Mouse (Mus musculus): ENCODE results near the gene Spop.

Spop gene

DNA sequence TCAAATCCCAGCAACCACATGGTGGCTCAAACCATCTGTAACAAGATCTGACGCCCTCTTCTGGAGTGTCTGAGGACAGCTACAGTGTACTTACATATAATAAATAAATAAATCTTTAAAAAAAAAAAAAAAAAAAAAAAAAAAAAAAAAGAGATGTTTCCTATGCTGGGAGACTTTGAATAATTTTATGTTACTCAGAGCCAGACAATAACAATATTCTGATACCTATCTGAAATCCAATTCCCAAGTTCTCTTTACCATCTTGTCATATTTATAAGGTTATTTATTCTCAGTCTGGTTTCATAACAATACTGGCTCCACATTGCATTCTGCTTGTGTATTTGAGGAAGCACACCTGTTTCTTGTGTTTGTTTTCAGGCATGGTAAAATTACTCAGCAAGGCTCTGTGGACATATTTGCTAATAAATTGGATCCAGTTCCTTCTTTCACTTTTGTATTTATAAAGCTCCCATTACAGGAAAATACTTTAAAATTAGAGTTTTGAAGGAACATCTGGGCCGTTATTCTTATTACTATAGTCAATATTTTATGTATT lies 7.1 kb downstream of the Spop start:
- DNase-seq, result no peak

DNA sequence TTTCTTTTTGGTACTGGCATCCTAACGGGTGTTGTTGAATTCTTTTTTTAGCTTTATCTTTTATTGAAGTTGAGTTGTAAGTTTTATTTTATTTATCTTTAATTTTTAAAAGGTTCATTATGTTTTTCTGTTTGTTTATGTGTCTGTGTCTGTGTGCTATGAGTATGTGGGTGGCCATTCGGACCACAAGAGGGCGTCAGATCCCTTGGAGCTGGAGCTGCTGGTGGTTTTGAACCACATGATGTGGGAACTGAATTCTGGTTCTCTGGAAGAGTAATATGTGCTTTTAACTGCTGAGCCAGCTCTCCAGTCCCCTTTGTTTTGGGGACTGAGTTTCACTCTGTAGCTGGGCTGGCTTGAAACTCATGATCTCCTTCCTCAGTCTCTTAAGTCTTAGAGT lies 9.6 kb downstream of the Spop start:
- DNase-seq, result no peak

DNA sequence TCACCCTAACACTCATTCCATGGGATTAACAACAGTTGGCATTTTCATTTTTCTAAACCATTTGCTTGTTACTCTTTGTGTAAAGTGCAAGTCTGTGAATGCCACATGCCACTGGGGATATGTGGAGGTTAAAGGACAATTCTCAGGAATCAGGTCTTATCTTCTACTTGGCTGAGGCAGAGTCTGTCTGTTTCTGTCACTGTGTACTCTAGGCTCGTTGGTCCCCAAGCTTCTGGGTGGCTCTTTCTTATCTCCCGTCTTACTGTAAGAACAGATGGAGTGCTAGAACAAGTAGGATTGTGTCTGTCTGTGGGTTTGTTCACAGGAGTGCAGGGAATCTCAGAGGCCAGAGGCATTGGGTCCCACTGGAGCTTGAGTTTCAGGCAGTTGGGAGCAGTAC lies 17.5 kb downstream of the Spop start:
- no peak for DNase-seq

DNA sequence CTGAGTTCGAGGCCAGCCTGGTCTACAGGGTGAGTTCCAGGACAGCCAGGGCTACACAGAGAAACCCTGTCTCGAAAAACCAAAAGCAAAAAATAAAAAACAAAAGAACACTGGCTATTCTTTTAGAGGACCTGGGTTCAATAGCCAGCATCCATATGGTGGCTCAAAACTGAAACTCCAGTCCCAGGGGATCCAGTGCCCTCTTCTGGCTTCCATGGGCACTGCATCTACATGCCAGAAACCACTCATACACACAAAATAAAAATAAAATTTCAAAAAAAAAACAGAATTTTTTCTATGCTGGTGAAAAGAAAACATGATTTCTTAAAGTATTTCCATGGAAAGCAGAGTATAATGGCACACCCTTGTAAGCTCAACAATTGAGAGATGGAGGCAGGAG lies 18.3 kb downstream of the Spop start:
- no peak for DNase-seq

DNA sequence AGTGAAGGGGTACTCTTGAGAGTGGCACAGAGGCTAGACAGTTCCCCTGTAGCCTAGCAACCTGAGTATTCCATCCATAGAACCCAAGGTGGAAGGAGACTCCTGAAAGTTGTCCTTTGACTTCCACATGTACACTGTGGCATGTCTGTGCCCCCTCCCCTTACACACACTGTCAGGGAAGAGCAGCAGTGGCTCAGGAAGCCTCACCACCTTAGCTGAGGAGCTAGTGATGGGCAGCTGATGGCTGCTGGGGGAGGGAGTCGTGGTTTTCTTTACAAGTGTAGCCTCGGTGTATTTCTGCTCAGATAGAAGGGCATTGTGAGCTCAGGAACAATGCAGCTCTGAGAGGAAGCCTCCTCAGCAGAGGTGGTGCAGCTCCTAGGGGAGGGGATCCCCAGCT lies 31.5 kb downstream of the Spop start:
- DNase-seq, result no peak

DNA sequence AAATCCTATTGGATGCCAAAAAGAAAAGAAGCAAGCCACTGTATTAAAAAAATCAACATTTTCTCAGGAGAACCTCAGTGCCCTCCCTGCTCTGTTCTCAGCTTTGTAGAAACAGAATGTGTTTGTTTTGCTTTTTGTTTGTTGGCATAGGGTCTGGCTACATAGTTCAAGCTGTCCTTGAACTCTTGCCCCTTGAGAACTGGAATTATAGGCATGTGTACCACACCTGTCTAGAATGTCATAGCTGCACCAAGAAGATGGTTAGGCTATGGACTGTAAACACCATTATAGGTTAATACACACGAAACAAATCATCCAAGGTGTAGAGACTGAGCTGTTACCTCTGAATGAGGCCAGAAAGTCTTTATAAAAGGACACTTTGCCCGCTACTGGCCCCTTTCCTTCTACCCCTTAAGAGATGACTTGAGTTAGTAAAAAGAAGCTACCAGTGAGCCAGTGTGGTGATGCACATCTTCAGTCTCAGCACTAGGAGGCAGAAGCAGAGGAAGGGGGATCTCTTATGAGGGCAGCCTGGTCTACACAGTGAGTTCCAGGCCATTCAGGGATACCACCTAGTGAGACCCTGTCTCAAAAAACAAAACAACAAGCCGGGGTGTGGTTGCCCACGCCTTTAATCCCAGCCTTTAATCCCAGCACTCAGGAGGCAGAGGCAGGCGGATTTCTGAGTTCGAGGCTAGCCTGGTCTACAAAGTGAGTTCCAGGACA lies 32.9 kb downstream of the Spop start:
- no peak for DNase-seq

DNA sequence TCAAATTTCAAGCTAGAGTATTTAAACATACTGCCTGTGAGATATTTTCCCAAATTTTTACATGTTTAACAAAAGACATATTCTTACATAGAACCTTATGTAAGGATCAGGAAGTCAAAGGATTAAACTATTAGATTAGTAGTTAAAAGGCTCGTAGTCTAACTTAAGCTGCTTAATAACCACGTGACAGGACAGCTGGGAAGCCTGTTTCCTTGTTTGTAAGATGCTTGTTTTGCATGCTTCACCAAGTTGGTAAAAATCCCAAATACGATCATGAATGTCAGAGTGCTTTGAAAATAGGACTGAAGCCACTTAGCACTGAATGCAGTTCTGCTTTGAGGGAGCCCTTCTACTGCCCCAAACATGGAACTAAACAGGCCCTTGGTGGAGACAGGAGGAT lies 34.5 kb downstream of the Spop start:
- no peak for DNase-seq

DNA sequence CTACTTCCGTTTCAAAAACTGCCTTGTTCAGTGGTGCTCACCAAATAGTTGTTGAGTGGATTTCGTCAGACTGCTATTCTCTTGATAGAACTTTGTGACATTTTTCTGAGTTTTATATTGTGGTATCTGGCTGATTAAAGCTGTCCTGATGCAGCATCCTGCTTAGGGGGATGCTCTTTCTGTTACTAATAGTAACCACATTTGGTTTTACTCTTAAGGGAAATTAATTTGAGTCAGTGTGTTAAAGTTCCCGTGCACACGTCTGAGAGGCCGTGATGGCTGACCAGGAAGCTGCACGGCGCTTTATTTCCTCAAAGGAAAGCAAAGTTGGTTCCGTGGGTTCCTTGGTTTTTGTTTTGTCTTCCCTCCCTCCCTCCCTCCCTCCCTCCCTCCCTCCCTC lies 41.5 kb downstream of the Spop start:
- no peak for DNase-seq

DNA sequence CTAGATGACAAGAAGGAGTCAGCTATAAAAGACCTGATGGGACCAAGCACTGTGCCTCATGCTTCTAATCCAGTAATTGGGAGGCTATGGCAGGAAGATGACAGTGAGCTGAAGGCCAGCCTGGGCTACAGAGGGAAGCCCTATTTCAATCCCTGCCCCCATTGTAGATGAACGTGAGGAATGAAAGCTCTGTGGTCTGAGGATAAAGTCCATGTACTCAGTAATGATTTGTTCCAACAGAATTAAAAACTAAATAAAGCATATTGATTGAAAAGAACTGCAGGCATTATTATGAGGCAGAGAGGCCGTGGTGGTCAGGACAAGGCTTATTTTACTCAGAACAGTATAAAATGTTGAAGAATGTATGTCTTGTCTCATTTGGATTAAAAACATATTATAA lies 47.0 kb downstream of the Spop start:
- DNase-seq, result no peak

DNA sequence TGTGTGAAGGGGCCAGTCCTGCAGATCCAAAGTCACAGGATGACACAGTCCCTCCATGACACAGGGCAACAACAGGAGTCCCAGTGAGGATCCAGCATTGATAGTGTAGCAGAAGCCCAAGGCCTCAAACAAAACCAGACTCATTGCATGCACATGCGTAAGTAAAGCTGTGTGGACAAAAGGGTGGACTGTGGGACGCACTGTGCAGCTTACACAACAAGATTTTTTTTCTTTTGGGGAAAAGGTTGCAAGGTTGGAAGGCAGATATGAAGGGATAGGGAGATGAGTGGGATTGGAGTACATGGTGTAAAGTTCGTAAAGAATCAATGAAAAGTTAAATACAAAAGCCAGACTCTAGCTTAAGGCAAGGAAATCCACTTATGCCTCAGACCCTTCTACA lies 48.3 kb downstream of the Spop start:
- no peak for DNase-seq

DNA sequence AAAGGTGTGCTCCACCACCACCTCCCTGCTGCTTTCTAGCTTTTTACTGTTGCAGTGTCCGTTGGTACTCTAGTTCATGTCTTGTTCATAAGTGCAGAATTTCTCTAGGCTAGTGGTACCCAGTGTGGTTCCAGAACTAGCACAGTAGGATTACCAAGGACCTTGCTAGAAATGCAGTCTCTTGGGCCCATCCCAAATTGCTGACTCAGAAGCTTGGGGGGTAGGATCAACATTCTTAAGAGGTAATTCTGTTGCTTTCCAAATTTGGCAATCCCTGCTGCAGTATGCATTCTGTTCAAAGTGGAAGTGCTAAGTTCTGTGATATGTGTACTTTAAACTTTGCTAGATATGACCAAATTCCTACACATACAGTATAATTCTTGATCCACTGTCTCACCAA lies 53.9 kb downstream of the Spop start:
- DNase-seq, result no peak

DNA sequence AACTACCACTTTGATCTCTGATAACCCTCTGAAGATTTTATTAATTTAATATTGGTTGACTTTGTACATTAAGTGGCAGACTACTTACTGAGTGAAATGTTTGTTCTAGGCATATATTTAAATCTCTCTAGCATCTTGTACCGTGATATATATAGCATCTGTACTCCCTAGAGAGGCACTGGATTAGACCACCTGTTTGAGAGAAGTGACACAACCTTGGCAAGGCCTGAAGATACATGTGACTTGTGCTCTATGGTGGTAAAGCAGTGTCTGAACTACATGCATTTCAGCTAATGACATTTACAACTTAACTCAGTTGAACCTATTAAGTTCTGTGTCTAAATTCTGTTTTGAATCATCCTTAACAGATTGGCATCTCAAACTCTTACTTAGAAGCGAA lies 59.1 kb downstream of the Spop start:
- no peak for DNase-seq

DNA sequence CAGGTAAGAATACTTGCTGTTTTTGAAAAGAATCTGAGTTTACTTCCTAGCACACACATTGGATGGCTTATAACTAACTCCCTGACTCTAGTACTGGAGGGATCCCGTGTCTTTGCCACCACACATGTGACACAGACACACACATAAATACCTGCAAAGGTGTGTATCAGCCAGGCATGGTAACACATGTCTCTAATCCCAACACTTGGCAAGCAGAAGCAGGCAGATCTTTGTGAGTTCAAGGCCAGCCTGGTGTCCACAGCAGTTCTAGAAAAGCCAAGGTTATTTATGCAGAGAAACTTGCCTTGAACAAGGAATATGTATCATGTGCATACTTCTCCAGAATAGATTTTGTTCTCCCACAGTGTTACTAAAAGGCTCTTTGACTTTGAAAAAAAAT lies 59.6 kb downstream of the Spop start:
- no peak for DNase-seq

DNA sequence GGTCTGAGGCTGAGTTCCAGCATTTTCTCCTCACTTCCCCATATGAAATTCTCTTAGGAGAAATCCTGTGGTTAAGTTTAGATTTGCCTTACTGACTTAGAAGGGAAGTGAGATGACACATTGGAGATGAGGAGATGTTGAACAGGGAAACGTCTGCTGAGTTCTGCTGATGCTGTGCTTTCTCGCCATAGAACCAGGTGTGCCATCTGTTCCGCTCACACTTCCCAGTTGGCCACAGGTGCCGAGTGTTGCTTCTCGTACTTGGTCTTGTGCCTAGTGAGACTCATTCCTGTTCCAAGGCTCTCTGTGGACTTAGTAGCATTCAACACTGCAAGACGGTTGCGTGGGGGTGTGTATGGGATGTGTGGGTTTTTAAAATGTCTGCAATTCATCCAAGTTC lies 62.4 kb downstream of the Spop start:
- no peak for DNase-seq

DNA sequence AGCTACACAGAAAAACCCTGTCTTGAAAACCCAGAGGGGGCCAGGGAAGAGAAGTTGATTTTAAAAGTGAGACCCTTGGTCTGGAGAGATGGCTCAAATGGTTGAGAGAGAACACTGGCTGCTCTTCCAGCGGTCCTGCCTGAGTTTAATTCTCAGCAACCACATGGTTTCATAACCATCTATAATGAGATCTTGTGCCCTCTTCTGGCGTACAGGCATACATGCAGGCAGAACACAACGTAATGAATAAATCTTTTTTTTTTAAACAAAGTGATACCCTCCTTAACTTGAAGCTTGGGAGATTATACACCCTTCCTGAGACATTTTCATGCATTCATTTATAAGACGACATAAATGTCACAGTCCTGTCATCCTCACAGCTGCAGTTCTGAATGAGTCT lies 65.6 kb downstream of the Spop start:
- DNase-seq, result no peak

DNA sequence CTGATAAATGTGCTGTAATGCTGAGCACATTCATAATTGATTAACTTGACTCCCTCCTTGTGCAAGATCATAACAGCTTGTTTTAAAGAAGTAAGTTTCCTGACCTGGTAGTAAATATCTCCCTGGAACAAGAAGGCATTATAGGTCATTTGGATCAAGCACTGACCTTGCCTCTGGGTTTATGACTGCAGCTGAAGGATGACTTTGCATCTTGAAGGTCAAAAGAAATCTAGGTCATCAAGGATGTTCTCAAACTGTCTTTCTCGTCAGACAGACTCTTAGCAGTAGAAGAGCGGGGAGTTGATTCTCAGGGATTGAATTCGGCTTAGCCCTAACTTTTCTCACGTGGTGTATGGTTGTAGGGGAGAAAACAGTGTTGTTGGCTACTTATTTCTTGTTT lies 66.8 kb downstream of the Spop start:
- DNase-seq, result no peak

DNA sequence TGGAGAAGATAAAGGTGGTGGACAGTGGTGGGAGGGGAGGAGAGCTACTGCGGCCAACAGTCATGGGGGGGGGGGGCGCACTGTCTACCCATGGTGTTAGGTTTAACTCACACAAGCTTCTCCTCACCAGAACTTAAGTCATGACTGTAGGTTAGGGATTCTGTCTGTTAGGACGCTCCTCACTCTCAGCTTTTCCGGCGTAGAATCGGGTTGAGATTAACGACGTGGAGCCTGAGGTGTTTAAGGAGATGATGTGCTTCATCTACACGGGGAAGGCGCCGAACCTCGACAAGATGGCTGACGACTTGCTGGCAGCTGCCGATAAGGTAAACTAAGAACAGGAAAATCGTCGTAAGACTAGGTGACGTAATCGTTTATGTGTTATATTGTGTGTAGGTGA lies 71.8 kb downstream of the Spop start:
- DNase-seq, result no peak

DNA sequence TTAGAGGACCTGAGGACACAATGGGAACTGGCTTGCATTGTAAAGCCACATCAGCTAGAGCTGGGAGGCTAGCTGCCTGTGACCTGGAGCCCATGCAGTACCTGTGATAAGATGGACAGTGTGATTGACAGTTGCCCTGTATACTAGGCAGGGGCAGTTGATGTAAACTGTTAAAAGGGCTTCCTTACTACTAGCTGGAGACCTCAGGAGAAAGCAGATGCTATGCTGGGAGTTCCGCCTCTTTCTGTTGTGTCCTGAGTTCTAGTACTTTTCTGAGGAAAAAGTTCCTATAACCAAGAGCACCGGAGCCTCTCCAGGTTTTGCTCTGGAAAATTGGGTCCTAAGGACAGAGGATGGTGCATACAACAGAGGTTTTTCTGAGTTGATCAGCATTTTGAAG lies 73.4 kb downstream of the Spop start:
- DNase-seq, result no peak

DNA sequence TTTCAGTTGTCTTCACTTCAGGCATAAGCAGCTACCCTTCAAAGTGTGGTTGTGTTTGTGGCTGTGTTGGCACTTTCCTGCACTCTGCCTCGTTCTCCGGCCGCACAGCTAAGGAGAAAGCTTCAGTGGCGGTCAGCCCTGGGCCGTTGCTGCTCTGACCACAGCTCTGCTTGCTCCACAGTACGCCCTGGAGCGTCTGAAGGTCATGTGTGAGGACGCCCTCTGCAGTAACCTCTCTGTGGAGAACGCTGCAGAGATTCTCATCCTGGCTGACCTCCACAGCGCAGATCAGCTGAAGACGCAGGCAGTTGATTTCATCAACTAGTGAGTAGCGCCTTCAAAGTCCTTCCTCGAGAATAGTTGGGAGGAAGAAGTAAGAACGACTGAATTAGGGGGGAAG lies 76.2 kb downstream of the Spop start:
- no peak for DNase-seq

DNA sequence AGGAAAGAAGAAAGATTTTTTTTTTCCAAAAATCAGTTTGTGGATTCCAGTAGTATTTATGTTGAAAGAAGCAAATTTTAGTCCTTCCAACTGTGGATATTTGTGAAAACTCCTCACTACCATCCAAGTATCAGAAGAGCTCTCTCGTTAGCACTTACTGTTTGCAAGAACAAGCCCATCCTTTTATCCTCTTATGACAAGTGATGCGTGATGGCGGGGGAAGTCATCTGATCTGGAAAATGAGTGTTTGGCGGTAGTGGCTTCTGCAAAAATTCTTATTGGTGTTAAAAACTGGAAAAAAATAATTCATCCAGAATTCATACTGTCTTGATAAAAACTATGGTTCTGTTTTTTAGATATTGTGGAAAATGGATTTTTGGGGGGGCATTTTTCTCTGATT lies 78.4 kb downstream of the Spop start:
- DNase-seq, result no peak

DNA sequence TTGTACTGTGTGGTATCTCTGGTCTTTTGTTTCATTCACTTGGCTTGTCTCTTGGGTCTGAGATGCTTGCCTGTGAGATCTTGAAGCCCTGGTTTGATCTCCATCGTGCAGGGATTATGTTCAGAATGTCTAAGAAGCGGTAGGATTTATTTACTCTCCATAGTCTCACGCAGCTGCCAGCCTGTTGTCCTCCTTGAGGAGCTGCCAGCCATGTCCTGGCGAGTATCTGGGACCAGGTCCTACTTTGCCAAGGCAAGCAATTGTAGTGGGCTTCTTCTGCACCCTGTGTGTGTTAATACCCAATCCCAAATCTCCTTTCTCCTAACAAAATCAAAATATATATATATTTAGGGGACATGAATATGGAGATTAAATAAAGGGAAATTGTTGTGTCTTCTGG lies 79.1 kb downstream of the Spop start:
- DNase-seq, result no peak

DNA sequence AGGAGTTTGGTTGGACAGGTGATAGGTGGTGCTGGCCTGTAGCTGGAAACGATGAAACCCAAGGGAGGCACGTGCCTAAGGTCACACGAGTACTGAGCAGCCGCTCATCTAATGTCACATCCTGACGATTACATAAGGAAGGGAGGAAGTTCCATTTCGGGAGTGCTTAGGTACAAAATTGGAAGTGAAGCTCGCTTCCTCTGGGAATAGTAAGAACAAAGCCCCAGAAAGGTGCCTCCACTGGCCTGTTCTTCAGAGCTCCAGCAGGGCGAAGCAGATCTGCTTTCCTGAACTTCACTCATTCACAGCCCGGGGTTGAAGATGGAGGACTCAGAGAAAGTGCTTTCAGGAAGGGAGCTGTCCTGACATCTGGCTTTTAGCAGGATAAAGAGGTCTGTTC lies 80.1 kb downstream of the Spop start:
- no peak for DNase-seq

DNA sequence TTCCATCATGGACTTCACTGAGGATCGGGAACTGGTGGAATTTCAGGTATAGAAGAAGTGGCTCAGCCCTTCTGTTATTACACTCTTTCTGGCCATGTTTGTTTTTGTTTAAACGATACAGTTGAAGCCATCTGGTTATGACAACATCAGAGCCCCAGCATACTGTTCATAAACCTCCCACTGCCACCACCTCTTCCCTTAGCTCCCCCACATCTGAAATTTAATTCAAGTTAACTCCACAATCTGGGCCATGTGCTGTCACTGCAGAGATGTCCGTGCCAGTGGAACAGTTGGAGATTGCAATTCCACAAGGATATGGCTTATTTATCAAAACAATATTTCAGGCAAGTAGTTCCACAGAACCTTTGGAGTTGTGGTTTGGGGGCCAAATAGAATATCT lies 80.5 kb downstream of the Spop start:
- DNase-seq, result no peak

DNA sequence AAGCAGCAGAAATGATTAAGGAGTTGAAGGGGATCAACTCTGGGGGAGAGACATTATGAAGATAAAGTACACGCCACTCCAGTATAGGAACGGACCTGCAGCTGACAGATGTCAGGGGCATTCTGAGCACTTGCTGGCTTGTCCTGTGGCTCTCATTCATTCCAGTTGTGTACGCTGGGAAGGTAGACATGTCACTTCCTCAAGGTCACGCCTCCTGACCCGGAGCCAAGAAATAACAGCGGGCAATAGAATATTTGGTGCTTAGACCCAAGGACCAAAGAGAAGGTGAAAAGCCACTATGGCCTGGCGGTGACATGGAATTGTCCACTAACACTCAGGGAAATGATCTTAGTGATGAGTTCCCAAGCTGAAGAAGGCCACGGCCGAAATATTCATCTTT lies 82.0 kb downstream of the Spop start:
- DNase-seq, result no peak

DNA sequence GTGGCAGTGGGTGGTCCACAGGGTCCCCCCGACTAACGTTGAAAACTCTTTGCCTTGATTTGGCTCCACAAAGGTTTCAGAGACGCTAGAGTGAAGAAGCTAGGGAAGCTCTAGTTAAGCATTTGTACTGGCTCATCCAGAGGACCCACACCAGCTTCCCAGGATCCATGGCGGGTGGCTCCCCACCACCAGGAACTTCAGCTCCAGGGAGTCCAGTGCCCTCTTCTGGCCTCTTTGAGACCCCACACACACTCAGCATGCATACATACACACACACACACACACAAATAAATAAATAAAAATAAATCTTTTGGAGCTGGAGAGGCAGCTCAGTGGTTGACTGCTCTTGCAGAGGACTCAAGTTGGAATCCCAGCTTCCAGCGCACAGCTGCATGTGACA lies 84.0 kb downstream of the Spop start:
- DNase-seq, result no peak

DNA sequence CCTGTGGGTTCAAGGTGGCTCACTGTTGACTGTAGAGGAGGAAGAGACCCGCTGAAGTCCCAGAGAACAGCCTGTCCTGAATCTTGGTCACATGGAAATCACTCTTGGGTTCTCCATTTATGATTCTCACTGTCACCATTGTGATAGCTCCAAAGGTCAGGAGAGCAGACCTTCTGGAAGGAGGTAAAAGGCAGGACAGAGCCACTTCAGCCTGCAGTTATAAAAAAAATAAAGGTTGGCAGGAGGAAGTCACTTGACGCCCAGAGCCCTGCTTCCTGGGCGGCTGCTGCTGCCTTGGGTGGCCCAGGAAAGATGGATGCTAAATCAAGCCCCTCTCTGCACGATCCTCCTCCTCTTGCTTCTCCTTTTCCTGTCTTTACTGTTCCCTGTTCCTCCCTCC lies 86.5 kb downstream of the Spop start:
- no peak for DNase-seq
